Mouse (Mus musculus) C2C12 (cell line): Measurements from ENCODE around the gene Pde3b. TPM values are rescaled to one million over a fixed set of nuclear protein-coding genes. Genes with fewer than 3 reads are reported as not detected.

Experiments
- H3K27me3 ChIP-seq: one replicate; pipeline ENCODE4 v1.6.1; 2011; ENCODE audit not compliant: control insufficient read depth, insufficient read depth, insufficient read length
- H3K36me3 ChIP-seq: one replicate; pipeline ENCODE4 v1.6.1; 2011; ENCODE audit not compliant: control insufficient read depth, insufficient read depth
- H3K4me3 ChIP-seq: one replicate; pipeline ENCODE4 v1.5.1; 2011; ENCODE audit warnings: mild to moderate bottlenecking, control low read depth; ENCODE audit not compliant: poor library complexity, insufficient read depth, severe bottlenecking
- H3K79me2 ChIP-seq: one replicate; pipeline ENCODE4 v1.6.1; 2011; ENCODE audit not compliant: control insufficient read depth, insufficient read depth
- H3K79me3 ChIP-seq: one replicate; pipeline ENCODE4 v1.6.1; 2011; ENCODE audit warnings: low read depth, control low read depth
- H3ac ChIP-seq: one replicate; pipeline ENCODE3; 2011; ENCODE audit warnings: low read depth; ENCODE audit not compliant: control insufficient read depth, insufficient read length
- CEBPB ChIP-seq: IDR thresholded peaks from one replicate; pipeline ENCODE4 v1.6.1; 2011; ENCODE audit warnings: low read depth, mild to moderate bottlenecking, control low read depth, moderate library complexity
- CTCF ChIP-seq: IDR thresholded peaks from one replicate; pipeline ENCODE4 v1.5.1; 2011; ENCODE audit not compliant: control insufficient read depth, insufficient read depth, insufficient read length
- FOSL1 ChIP-seq: IDR thresholded peaks from one replicate; pipeline ENCODE4 v1.8.0; 2011; ENCODE audit warnings: mild to moderate bottlenecking, low read length; ENCODE audit not compliant: poor library complexity, insufficient read depth, severe bottlenecking
- MAX ChIP-seq: IDR thresholded peaks from one replicate; pipeline ENCODE4 v1.6.1; 2011; ENCODE audit warnings: mild to moderate bottlenecking, control low read depth
- MYOD1 ChIP-seq: IDR thresholded peaks from one replicate; pipeline ENCODE4 v1.6.1; 2011; ENCODE audit warnings: low read depth; ENCODE audit not compliant: control insufficient read depth, insufficient read length
- MYOG ChIP-seq: IDR thresholded peaks from one replicate; pipeline ENCODE4 v1.6.1; 2011; ENCODE audit not compliant: control insufficient read depth, insufficient read length; ENCODE audit errors: extremely low read depth
- USF1 ChIP-seq: IDR thresholded peaks from one replicate; pipeline ENCODE4 v1.6.1; 2011; ENCODE audit warnings: low read depth, mild to moderate bottlenecking, control low read depth, moderate library complexity
- polyA plus RNA-seq: library from polyadenylated mRNA; unstranded; fragments of >200 nt; fragmentation: generic; extraction: Trizol; gene quantifications from one replicate; pipeline ENCODE4 v1.2.1, GENCODE M21; 2012; ENCODE audit warnings: missing spikeins

Gene Pde3b
- polyA plus RNA-seq, 1 experiment, result 2.1 TPM

- Histone ChIP-seq H3K79me3 (no peaks in the 10 kb centered on the region), H3K36me3 (no peaks in the 10 kb centered on the region), H3K79me2 (no peaks in the 10 kb centered on the region), H3K27me3 (no peaks in the 10 kb centered on the region), H3ac (no peak overlapping the region), H3K4me3 (no peak overlapping the region)
- TF ChIP-seq MAX (no peak), MYOD1 (no peak), FOSL1 (no peak), CTCF (no peak), MYOG (no peak), USF1 (no peak), CEBPB (no peak)
Measured at GRCm38 (mm10) chr7:114453300-114453990, 38.4 kb downstream of the Pde3b start.

GRCm38 (mm10) chr7:114454858-114455257 lies 39.8 kb downstream of the Pde3b start:
- TF ChIP-seq MYOD1 (no peak), FOSL1 (no peak), CEBPB (no peak), CTCF (no peak), USF1 (no peak), MYOG (no peak), MAX (no peak)
- Histone ChIP-seq H3K27me3 (no peaks in the 10 kb centered on the region), H3K79me3 (no peaks in the 10 kb centered on the region), H3ac (no peak overlapping the region), H3K79me2 (no peaks in the 10 kb centered on the region), H3K4me3 (no peak overlapping the region), H3K36me3 (no peaks in the 10 kb centered on the region)

GRCm38 (mm10) chr7:114456904-114457303 lies 41.8 kb downstream of the Pde3b start:
- no peaks in the 10 kb centered on the region for H3K79me3 ChIP-seq
- no peaks in the 10 kb centered on the region for H3K36me3 ChIP-seq
- no peak for TF ChIP-seq CTCF
- TF ChIP-seq FOSL1, result no peak
- no peak for TF ChIP-seq MYOD1
- TF ChIP-seq USF1, result no peak
- TF ChIP-seq MAX, result no peak
- no peak for TF ChIP-seq MYOG
- no peak overlapping the region for H3ac ChIP-seq
- H3K27me3 ChIP-seq, result no peaks in the 10 kb centered on the region
- H3K79me2 ChIP-seq, result no peaks in the 10 kb centered on the region
- H3K4me3 ChIP-seq, result no peak overlapping the region

- Histone ChIP-seq H3K79me2 (no peaks in the 10 kb centered on the region), H3ac (no peak overlapping the region), H3K27me3 (no peaks in the 10 kb centered on the region), H3K79me3 (no peaks in the 10 kb centered on the region), H3K36me3 (no peaks in the 10 kb centered on the region), H3K4me3 (no peak overlapping the region)
- TF ChIP-seq CEBPB (no peak), MYOD1 (no peak), MYOG (no peak), USF1 (no peak), MAX (no peak), CTCF (no peak), FOSL1 (no peak)
Measured at GRCm38 (mm10) chr7:114459909-114460308, 44.8 kb downstream of the Pde3b start.

GRCm38 (mm10) chr7:114461727-114462126 lies 46.6 kb downstream of the Pde3b start:
- TF ChIP-seq USF1 (no peak), CTCF (no peak), MYOG (no peak), MAX (no peak), FOSL1 (no peak), MYOD1 (no peak), CEBPB (no peak)
- no peaks in the 10 kb centered on the region for H3K79me2 ChIP-seq
- no peaks in the 10 kb centered on the region for H3K36me3 ChIP-seq
- H3K79me3 ChIP-seq, result no peaks in the 10 kb centered on the region
- no peaks in the 10 kb centered on the region for H3K27me3 ChIP-seq
- no peak overlapping the region for H3ac ChIP-seq
- no peak overlapping the region for H3K4me3 ChIP-seq
